Mouse (Mus musculus) adrenal gland, adult 18-20 months (tissue): Measurements from ENCODE around the gene Vmn1r1. TPM values are rescaled to one million over a fixed set of nuclear protein-coding genes. Genes with fewer than 3 reads are reported as not detected.

ENCODE experiments used
- total RNA-seq, 2 experiments: library from RNA; stranded (reverse); gene quantifications; 1 replicate in 1 of 2; 2 replicates in 1 of 2; pipeline ENCODE4 v1.2.3; 2021

Vmn1r1 gene
- total RNA-seq, 2 experiments from 2014 or later = not detected

Other genes with a start within 250 kb of the Vmn1r1 start
- 10 to 100 TPM; 66.5 to 68.8 TPM for gene Enah, start 144.5 kb downstream of the Vmn1r1 start, total RNA-seq
- 10 to 100 TPM; 48.5 to 62.1 TPM for gene Srp9, start 39.7 kb downstream of the Vmn1r1 start, total RNA-seq
- 10 to 100 TPM; 77.1 to 82.5 TPM for gene Degs1, start 118.3 kb upstream of the Vmn1r1 start, total RNA-seq
- gene Fbxo28, start 177.1 kb upstream of the Vmn1r1 start, total RNA-seq = 10 to 100 TPM; 35.2 to 50.7 TPM
- 10 to 100 TPM; 17.5 to 20.2 TPM for gene Trp53bp2, start 244.7 kb upstream of the Vmn1r1 start, total RNA-seq